Mouse (Mus musculus): ENCODE data around the gene Setd1a. TPM values are rescaled to one million over a fixed set of nuclear protein-coding genes. Genes with fewer than 3 reads are reported as not detected.
"Not testable (repeated sequence)": the region's sequence is repeated elsewhere in the genome, so short reads cannot be mapped to it uniquely, and the experiment has no call there.

Setd1a gene
- polyA plus RNA-seq, 1 experiment from 2014 or later: 22.4 TPM

GRCm38 (mm10) chr7:127768346-127768996 lies 8.0 kb upstream of the Setd1a start:
- WGBS: 45% methylated on average over 13 of the region's 13 CpGs
- peaks cover 46% of the 10 kb centered on the region for H3K36me3 ChIP-seq

GRCm38 (mm10) chr7:127768997-127769593 lies 7.4 kb upstream of the Setd1a start:
- WGBS: 2% methylated on average over 16 of the region's 16 CpGs
- Histone ChIP-seq H3K4me2 (replicated peaks) (peak overlapping the region; percentile 67), H3K9ac (replicated peaks) (peak overlapping the region; percentile 52; the same call in 1 of the 2 replicates)

More at GRCm38 (mm10) chr7:127768346-127768996, 8.0 kb upstream of the Setd1a start:
- H3K27ac ChIP-seq (replicated peaks): peak overlapping the region; percentile 64
- H3K9ac ChIP-seq (replicated peaks): no peak overlapping the region
- peak overlapping the region; percentile 45; the same call in 1 of the 2 replicates for H3K4me3 ChIP-seq
- peaks cover 30% of the 10 kb centered on the region for H3K4me1 ChIP-seq
- H3K9me3 ChIP-seq: no peaks in the 10 kb centered on the region
- peak overlapping the region; percentile 67; the same call in 1 of the 2 replicates for H3K4me2 ChIP-seq (replicated peaks)
- ATAC-seq (replicated peaks): no peak; the same call in 1 of the 2 replicates
- H3K27me3 ChIP-seq: no peaks in the 10 kb centered on the region

GRCm38 (mm10) chr7:127769651-127770038 lies 6.8 kb upstream of the Setd1a start, which contains the start of gene Orai3:
Gene Orai3 (plus strand): TSS chr7:127769815.
- H3K9ac ChIP-seq (replicated peaks): peak within 1 kb of the TSS; percentile 52
- no peaks in the 10 kb centered on the region for H3K9me3 ChIP-seq
- no peaks in the 10 kb centered on the region for H3K27me3 ChIP-seq
- ATAC-seq (replicated peaks): peak; percentile 50
- H3K4me2 ChIP-seq (replicated peaks): peak within 1 kb of the TSS; percentile 67
- H3K4me3 ChIP-seq: peak within 1 kb of the TSS; percentile 45
- 1% methylated on average over 24 of the region's 24 CpGs for WGBS
- peak within 1 kb of the TSS; percentile 79 for H3K27ac ChIP-seq (replicated peaks)
- H3K36me3 ChIP-seq: peaks cover 34% of the 10 kb centered on the region
- H3K4me1 ChIP-seq: peaks cover 30% of the 10 kb centered on the region

More at GRCm38 (mm10) chr7:127768997-127769593, 7.4 kb upstream of the Setd1a start:
- Histone ChIP-seq H3K27me3 (no peaks in the 10 kb centered on the region), H3K4me3 (peak overlapping the region; percentile 45), H3K4me1 (peaks cover 30% of the 10 kb centered on the region), H3K27ac (replicated peaks) (peak overlapping the region; percentile 79), H3K9me3 (no peaks in the 10 kb centered on the region), H3K36me3 (peaks cover 39% of the 10 kb centered on the region)
- ATAC-seq (replicated peaks): peak; percentile 91

GRCm38 (mm10) chr7:127770039-127770905 lies 6.2 kb upstream of the Setd1a start:
- Histone ChIP-seq H3K9ac (replicated peaks) (peak overlapping the region; percentile 52), H3K27me3 (no peaks in the 10 kb centered on the region), H3K9me3 (no peaks in the 10 kb centered on the region), H3K27ac (replicated peaks) (peak overlapping the region; percentile 79), H3K36me3 (peaks cover 28% of the 10 kb centered on the region), H3K4me1 (peaks cover 30% of the 10 kb centered on the region), H3K4me2 (replicated peaks) (peak overlapping the region; percentile 67), H3K4me3 (peak overlapping the region; percentile 45)
- 5% methylated on average over 27 of the region's 27 CpGs for WGBS
- ATAC-seq (replicated peaks): peak; percentile 11

- Histone ChIP-seq H3K9me3 (no peaks in the 10 kb centered on the region), H3K27me3 (no peaks in the 10 kb centered on the region), H3K4me2 (replicated peaks) (no peak overlapping the region), H3K27ac (replicated peaks) (no peak overlapping the region), H3K36me3 (peaks cover 18% of the 10 kb centered on the region), H3K9ac (replicated peaks) (no peak overlapping the region), H3K4me3 (no peak overlapping the region), H3K4me1 (peaks cover 33% of the 10 kb centered on the region)
- no peak for ATAC-seq (replicated peaks)
- WGBS: 76% methylated on average over 5 of the region's 5 CpGs
Observed at GRCm38 (mm10) chr7:127771262-127771661, 5.2 kb upstream of the Setd1a start.

- 88% methylated on average over 3 of the region's 3 CpGs for WGBS
Observed at GRCm38 (mm10) chr7:127772080-127772479, 4.4 kb upstream of the Setd1a start.

GRCm38 (mm10) chr7:127772557-127772956 lies 3.9 kb upstream of the Setd1a start:
- Histone ChIP-seq H3K4me3 (no peak overlapping the region), H3K4me1 (peaks cover 33% of the 10 kb centered on the region), H3K9ac (replicated peaks) (no peak overlapping the region), H3K9me3 (no peaks in the 10 kb centered on the region), H3K27me3 (no peaks in the 10 kb centered on the region), H3K4me2 (replicated peaks) (no peak overlapping the region), H3K27ac (replicated peaks) (no peak overlapping the region), H3K36me3 (peaks cover 5% of the 10 kb centered on the region)
- WGBS: 97% methylated on average over 1 of the region's 1 CpGs
- ATAC-seq (replicated peaks): no peak

More at GRCm38 (mm10) chr7:127772080-127772479, 4.4 kb upstream of the Setd1a start:
- Histone ChIP-seq H3K27me3 (no peaks in the 10 kb centered on the region), H3K4me1 (peaks cover 33% of the 10 kb centered on the region), H3K27ac (replicated peaks) (no peak overlapping the region), H3K4me2 (replicated peaks) (no peak overlapping the region), H3K9me3 (no peaks in the 10 kb centered on the region), H3K4me3 (no peak overlapping the region), H3K36me3 (peaks cover 10% of the 10 kb centered on the region), H3K9ac (replicated peaks) (no peak overlapping the region)
- ATAC-seq (replicated peaks): no peak

- H3K4me1 ChIP-seq: peaks cover 37% of the 10 kb centered on the region
- H3K4me2 ChIP-seq (replicated peaks): no peak overlapping the region
- no peak overlapping the region for H3K4me3 ChIP-seq
- H3K9ac ChIP-seq (replicated peaks): no peak overlapping the region
- ATAC-seq (replicated peaks): no peak
- no peaks in the 10 kb centered on the region for H3K9me3 ChIP-seq
- no peak overlapping the region for H3K27ac ChIP-seq (replicated peaks)
- peaks cover 3% of the 10 kb centered on the region; the same call in 1 of the 2 replicates for H3K36me3 ChIP-seq
- 43% methylated on average over 9 of the region's 9 CpGs for WGBS
- H3K27me3 ChIP-seq: no peaks in the 10 kb centered on the region
Observed at GRCm38 (mm10) chr7:127773664-127774384, 2.6 kb upstream of the Setd1a start.

GRCm38 (mm10) chr7:127775837-127776236 lies 633 bp upstream of the Setd1a start:
- ATAC-seq (replicated peaks); H3K27me3 ChIP-seq; H3K9me3 ChIP-seq: not testable (repeated sequence)
- H3K36me3 ChIP-seq: peaks cover 21% of the 10 kb centered on the region
- H3K9ac ChIP-seq (replicated peaks): peak overlapping the region; percentile 87
- peak overlapping the region; percentile 66 for H3K4me3 ChIP-seq
- H3K4me2 ChIP-seq (replicated peaks): peak overlapping the region; percentile 56
- peaks cover 19% of the 10 kb centered on the region for H3K4me1 ChIP-seq
- H3K27ac ChIP-seq (replicated peaks): peak overlapping the region; percentile 99
- WGBS: 77% methylated on average over 7 of the region's 7 CpGs

- peak; percentile 92 for ATAC-seq (replicated peaks)
- H3K27ac ChIP-seq (replicated peaks): peak overlapping the region; percentile 99
- peak overlapping the region; percentile 87 for H3K9ac ChIP-seq (replicated peaks)
- under 1% methylated on average over 69 of the region's 70 CpGs for WGBS
- H3K27me3 ChIP-seq: no peaks in the 10 kb centered on the region
- peak overlapping the region; percentile 56 for H3K4me2 ChIP-seq (replicated peaks)
- no peaks in the 10 kb centered on the region for H3K9me3 ChIP-seq
- peaks cover 14% of the 10 kb centered on the region for H3K4me1 ChIP-seq
- peaks cover 33% of the 10 kb centered on the region for H3K36me3 ChIP-seq
- H3K4me3 ChIP-seq: peak overlapping the region; percentile 66
Observed at GRCm38 (mm10) chr7:127776878-127777473, 506 bp downstream of the Setd1a start.

Data from forebrain, embryonic 15.5 days (tissue).